Mouse (Mus musculus): ENCODE data around the gene Prkar1a.
"Not testable (repeated sequence)": the region's sequence is repeated elsewhere in the genome, so short reads cannot be mapped to it uniquely, and the experiment has no call there.

Gene Prkar1a

DNA sequence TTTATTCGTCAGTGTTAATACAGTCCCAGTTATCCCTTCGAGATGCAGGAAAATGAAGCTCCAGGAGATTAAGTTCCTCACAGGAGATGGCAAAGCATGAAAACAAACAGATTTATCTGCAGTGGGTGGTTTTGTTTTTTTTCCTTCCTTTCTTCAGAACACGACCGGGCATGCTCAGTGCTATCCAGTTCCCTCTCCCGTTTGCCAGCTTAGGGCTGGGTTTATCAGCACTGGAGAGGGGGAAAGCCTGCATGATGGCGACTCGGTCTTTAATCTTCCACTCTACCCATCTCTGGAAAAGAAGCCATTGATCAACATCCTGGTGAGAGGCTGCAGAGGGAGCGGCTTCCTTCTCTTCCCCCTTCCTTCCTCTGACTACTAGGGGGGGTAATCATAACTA, at the start of gene Prkar1a:
Gene Prkar1a, plus strand, starts transcription at position 200 of the 400 bp plus-strand sequence.
- in situ Hi-C loops (cut with MboI; ENCODE audit: low sequenced_read_pairs), result no loop called here

DNA sequence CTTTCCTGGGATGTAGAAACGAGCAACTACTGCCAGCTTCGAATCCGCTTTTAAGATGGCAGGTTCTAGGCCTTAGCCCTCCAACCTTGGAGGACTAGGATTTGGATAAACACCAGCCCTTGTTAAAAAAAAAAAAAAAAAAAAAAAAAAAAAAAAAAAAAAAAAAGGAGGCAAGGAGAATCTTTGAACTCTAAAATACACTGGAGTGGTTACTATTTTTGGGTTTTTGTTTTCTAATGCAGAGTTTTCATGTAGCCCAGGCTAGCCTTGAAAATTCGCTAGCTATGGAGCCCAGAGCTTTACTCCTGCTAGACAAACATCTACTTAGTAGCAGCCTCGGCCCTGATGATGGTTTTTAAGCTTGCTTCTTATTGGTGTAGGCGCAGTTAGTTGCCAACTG, 41.6 kb upstream of the Prkar1a start:
- in situ Hi-C loops (cut with MboI; ENCODE audit: low sequenced_read_pairs), result no loop called here

DNA sequence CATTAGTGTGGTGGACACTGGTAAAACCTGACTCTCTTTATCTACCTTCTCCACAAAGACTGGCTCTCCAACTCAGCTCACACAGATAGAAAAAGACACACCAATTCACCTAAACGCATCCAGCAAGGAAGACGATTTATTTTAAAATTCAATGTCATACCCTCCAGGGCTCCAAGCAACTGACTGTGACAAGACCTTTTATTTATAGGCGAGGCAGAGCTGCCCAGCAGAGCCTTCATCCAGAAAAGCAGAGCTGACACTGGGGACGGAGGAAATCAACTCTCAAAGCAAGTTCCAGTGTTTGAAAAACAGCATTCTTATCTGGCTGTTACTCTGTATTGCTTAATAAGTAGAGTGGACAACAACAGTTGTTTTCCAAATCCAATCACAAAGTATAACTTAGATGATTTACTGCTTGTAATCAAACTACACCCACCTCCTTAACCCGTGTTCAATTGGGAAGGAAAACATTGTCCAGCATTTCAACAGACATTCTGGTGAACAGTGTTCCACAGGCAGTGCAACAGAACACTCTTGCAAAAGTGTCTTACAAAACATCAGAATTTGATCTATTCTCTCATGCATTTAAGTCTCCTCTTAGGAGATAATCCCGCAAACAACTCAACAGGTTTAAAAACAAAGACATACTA, 40.1 kb upstream of the Prkar1a start:
- in situ Hi-C loops (cut with MboI; ENCODE audit: low sequenced_read_pairs), result no loop called here

DNA sequence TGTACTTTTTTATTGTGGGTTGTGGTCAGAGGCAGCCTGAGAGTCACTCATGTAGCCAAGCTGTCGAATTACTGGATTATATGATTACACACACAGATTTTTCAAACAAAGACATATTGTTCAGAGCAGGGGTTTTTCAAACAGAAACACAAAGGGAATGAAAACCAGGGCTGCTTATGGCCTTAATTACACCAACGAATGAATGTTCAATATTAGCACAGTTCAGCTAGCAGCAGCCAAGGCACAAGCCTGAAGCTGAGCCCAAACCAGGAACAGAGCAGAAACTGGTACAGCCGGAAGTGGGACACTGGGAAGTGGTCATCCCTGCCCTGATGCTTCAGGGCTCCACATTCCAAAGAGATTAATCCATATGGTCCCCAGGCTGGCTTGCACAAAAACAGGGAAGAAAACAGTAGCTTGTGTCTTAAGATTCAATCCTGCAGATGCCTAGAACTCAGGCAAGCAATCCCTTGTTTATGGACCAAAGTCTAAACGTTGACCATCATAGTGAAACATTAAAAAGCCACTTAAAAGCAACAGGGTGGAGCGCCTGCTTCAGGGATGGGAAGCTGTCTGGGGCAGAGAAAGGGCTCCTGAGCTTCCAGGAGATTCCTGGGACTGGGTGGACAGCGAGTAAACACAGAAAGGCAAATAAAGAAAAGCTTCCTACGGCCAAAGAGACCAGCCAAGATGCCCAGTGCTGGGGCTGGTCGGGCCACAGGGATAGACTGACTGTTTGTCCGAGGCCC, 39.0 kb upstream of the Prkar1a start:
- in situ Hi-C loops (cut with MboI; ENCODE audit: low sequenced_read_pairs), result no loop called here

DNA sequence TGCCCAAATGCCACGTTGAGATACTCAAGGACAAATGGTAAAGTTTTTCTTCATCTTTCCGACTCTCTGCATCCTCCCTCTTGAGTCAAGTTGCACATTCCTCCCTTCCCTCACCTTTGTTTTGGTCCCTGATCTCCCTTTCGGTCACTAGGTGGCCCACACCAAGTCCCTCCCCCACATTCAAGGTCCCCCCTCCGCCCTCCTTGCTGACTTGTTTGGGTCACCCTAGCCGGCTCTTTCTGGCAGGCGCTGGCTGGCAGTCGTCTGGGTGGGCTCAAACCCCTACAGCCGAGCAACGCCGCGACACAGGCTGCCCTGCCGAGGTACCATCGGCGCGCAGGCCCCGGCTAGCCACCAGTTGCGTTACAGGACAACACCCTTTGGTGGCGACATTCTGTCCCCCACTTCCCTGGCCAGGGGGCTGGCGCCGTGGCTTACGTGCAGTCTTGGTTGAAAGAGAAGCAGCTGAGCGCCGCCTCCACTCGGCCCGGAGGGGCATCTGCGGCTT, 38.4 kb upstream of the Prkar1a start:
- in situ Hi-C loops (cut with MboI; ENCODE audit: low sequenced_read_pairs), result no loop called here

DNA sequence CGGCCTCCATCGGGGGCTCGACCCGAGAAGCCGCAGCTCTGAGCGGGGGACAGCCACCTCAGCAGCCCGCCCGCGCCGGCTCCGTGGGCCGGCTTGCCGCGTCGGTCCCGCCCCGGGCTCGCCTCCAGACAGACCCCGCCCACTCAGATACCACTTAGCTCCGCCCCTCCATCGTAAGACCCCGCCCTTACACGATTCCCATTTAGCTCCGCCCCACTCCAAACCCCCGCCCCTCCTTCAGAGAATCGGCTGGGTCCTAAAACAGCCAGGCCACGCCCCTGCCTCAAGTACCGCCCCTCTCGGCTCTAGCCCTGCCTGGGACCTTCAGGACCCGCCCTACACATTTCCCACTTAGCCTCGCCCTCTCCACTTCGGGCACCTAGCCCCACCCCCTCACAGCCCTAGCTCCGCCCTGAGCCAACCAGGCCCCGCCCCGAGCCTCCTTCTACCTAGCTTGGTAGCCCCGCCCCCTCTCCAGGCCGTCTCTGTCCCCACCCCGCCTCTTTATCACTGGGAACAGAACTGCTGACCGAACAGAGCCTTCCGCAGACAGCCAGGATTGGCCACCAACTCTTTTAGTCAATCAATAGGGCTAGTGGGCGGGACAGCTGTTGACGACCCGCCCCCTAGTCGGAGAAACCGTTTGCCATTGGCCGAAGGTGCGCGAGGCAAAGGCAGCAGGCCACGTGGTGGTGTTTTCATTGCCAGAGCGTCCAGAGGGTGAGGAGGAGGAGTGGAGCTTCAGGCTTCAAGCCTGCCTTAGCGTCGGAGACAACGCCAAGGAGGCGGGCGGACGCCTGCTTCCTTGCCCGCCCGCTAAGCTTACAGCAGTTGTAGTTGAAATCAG, 37.7 kb upstream of the Prkar1a start, which contains the start of gene Wipi1:
Gene Wipi1, minus strand, starts transcription at position 665 of the 847 bp plus-strand sequence.
- in situ Hi-C loops (cut with MboI; ENCODE audit: low sequenced_read_pairs), result no loop called here

DNA sequence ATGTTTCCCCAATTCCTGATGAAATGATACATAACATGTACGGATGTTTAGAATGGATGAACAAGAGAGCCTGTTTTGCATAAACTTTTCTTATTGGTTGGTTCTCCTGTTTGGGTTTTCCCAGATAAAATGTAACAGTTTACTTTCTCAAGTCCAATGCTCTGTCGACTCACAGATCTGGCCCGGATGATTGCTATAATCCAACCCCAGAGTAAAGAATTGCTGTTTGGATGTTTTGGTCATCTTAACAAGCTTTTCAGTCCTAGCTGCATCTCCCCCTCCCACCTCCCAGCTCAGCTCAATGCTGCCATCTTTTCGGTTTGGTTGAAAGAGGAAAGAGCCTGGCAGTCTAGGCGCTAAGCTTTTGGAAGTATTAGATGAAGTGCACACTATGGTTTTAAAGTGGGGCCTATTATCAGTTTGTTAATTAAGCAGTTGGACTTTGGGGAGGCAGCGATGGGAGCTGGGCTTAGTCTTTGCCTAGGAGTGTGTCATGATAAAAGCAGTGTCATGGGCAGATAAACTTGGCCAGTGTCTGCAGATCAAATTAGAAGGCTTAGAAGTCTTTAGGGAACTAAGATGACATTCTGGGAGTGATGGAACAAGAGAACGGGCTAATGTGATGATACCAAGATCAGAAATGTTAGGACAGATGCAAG, 36.2 kb upstream of the Prkar1a start:
- in situ Hi-C loops (cut with MboI; ENCODE audit: low sequenced_read_pairs), result no loop called here

DNA sequence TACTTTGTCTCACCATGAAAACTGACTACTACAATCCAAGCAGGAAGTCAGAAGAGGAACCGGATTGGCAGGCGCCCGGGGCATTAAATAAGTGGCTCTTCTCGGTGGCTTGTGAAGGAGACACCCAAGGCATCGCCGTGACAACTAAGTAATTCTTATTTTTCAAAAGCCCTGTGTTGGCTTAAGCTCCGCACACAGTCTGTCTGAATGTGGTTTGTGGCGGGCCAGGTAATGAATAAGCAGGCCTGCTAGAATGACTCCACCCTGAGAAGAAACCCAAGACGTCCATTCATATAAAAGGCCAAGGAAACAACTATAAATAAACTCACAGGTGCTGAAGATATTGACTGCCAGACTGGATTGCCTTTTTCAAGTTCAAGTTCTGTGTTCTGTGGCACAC, 33.9 kb upstream of the Prkar1a start:
- in situ Hi-C loops (cut with MboI; ENCODE audit: low sequenced_read_pairs), result no loop called here

DNA sequence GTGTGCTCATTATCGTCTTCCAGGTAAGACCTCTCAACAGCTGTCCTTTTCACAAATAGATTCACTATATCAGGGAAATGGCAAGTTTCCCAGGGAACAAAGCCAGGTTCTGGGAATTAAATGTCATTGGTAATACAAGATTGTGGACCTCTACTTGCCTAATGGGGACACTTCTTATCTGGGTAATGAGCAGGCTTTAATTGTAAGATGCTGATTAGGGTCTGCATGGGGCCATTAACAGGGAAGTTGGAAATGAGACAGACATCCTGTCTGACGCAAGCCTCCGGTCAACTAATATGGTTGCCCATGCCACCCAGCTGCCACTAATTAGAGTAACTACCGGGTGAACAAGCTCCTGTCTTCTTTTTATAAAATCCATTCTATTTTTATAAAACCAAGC, 32.9 kb upstream of the Prkar1a start:
- in situ Hi-C loops (cut with MboI; ENCODE audit: low sequenced_read_pairs), result no loop called here

DNA sequence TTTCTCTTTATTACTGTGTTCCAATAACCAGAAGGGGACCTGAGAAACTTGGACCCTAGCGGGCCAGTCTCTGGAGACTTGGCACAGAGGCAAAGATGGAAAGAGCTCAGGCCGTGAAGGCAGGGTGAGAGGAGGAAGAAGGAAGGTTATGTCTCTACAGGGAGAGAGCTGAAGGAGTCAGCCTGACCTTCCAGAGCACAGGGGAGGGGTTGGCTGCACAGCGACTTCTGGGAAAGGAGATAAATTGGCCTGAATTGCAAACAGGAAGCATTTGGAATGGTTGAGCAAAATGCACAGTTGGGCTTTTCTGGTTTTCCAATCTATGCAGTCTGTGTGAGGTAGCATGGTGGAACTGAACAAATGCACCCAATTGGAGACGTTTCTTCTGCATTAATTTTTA, 32.4 kb upstream of the Prkar1a start:
- in situ Hi-C loops (cut with MboI; ENCODE audit: low sequenced_read_pairs), result no loop called here

DNA sequence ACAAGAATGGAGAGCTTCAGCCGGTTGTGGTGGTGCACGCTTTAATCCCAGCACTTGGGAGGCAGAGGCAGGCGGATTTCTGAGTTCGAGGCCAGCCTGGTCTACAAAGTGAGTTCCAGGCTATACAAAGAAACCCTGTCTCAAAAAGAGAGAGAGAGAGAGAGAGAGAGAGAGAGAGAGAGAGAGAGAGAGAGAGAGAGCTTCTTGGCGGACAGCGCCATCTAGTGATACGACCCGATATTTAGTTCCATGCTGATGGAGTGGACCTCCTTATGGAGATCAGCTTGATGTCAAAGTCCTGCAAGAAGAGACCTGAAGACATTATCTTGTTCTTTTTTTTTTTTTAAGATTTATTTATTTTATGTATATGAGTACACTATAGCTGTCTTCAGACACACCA, 30.1 kb upstream of the Prkar1a start:
- in situ Hi-C loops (cut with MboI; ENCODE audit: low sequenced_read_pairs), result not testable (repeated sequence)

DNA sequence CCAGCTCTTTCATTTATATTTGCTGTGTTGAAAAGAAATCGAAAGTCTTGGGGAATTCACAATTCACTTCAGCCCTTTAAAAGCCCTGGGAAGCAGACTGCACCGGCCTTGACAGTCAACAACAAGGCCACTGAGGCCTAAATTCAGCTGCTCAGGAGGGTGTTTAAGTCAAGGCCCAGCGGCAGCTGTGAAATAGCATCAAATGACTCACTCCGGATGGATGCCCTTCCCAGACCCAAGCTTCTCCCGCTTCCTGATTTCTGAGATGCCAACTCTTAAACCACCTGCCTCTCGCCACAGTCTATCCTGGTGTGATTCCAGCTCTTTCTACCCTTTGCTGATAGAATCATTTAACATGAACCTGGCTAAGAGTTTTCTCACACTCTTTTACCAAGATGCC, 28.8 kb upstream of the Prkar1a start:
- in situ Hi-C loops (cut with MboI; ENCODE audit: low sequenced_read_pairs), result no loop called here

DNA sequence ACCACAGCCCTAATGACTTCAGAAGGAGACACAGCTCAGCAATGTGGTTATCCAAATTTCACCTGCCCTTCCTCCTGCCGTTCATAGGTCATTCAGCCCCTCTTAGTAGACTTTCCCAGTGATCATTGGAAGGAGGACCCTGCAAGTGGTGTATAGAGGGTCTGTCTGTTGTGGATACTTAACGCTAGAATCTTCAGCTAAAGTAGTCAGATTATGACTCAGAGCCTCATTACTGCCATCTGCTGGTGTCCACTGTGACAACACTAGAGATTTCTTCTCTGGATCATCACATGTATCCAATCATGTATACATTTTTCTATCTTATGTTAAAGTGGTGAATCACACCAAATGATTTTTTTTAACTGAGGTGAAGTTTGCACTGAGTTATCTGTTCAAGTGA, 28.0 kb upstream of the Prkar1a start:
- in situ Hi-C loops (cut with MboI; ENCODE audit: low sequenced_read_pairs), result no loop called here

DNA sequence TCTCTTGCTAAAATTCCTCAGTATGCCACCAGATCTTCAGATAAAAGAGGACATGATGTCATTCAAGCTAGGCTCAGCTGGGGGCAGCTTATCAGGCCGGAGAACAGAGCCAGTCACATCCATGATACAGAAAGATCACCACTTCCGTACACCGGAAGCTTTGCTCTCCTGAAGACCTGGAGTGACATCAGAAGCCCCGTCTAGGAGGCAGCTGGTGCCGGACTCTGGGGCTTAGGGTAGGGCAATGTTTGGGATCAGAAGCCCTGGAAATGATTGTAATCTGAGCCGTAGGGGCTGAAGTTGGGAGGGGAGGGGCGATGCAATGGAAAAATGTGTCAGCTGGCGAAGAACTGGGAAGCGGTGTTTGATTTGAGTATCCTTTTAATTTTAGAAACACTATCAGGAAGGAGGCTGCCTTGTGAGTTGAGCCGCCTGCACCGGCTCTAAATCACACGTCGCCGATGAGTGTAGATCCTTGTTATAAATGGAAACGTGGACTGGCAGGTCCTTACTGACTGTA, 26.6 kb upstream of the Prkar1a start:
- in situ Hi-C loops (cut with MboI; ENCODE audit: low sequenced_read_pairs), result no loop called here

DNA sequence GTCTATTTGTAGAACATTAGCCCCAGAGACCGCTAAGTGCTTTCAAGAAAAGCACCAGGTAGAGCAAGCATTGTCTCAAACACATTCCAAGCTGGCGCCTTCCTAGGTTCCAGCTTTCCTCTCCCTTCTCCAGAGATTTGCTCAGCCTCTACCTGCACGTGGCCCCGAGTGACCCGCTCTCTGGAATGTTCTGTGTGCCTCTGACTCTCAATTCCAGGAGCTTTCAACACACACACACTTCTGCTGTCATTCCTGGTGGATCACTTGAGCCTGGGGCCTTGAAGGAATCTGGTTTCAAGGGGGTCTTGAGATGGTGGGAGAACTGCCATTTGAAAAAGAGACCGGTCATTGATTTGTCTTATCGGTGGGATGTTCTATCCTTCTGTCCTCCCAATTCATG, 26.0 kb upstream of the Prkar1a start:
- in situ Hi-C loops (cut with MboI; ENCODE audit: low sequenced_read_pairs), result no loop called here

DNA sequence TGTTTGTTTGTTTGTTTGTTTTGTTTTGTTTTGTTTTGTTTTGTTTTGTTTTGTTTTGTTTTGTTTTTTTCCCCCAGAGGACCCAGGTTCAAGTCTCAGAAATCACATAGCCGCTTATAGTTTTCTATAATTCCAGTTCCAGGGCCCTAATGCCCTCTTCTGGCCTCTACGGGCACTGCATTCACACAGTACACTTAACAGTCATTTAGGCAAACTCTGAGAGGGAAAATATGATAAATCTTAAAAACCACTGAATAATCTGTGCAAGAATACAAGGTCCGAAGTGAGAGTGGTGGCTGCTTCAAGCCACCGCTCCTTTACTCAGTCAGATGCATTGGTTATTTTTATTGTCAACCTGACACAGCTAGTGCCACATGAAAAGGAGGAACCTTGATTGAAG, 21.6 kb upstream of the Prkar1a start:
- in situ Hi-C loops (cut with MboI; ENCODE audit: low sequenced_read_pairs), result no loop called here

DNA sequence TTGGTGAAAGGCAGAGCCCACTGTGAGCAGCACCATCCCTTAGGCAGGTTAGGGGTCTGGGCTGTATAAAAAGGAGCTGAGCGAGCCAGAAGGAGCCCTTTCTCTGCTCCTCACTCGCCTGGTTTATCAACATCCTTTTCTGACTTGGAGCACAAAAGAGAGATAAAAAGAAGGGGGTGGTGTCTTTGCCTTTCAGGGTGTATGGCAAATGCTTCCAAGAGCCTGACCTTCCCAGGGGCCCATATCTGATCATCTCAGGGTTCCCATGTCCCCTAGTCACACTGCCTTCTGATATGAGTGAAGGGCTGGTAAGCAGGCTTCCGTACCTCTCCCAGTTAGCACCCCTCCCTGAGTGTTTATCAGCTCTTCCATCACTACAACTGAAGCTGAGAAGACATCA, 21.1 kb upstream of the Prkar1a start:
- in situ Hi-C loops (cut with MboI; ENCODE audit: low sequenced_read_pairs), result no loop called here

DNA sequence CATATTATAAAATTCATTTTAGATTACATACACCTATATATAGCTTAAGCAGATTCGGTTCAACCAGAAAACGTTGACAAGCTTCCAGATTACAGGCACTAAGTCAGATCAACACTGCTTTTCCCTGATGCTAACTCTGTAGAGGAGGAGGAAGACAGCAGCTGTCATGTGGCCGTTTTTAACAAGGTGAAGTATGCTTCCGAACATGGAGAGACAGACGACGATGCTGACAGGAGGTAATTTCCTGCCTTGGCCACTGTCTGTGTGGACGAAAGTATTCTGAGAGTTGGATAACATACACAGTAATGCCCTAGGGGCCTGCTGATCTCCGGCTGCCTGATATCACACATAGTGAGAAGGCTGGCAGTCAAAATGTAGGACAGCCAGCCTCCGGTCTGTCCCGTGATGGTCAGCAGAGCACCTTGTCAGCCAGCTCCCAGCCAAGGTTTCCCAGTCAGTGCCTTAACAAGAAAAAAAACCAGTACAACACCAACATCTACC, 20.1 kb upstream of the Prkar1a start:
- in situ Hi-C loops (cut with MboI; ENCODE audit: low sequenced_read_pairs), result no loop called here

DNA sequence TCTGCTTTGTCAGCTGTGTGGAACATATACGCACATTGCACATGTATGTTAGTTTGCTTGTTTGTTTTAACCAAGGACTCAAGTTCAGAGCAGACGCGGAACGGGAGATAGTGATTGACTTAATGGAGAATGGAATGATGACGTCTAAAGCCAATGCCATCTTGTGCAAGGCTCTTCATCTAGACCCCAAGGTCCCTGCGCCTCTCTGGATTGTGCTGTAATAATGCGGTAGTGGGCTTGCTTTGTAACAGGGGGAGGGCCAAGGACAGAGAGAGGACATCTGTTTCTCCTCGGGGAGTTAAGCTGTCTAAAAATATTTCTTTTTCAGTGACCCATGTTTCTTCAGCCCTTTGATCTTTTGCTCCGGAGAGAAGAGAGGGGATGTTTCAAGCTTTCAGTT, 14.3 kb upstream of the Prkar1a start:
- in situ Hi-C loops (cut with MboI; ENCODE audit: low sequenced_read_pairs), result no loop called here

DNA sequence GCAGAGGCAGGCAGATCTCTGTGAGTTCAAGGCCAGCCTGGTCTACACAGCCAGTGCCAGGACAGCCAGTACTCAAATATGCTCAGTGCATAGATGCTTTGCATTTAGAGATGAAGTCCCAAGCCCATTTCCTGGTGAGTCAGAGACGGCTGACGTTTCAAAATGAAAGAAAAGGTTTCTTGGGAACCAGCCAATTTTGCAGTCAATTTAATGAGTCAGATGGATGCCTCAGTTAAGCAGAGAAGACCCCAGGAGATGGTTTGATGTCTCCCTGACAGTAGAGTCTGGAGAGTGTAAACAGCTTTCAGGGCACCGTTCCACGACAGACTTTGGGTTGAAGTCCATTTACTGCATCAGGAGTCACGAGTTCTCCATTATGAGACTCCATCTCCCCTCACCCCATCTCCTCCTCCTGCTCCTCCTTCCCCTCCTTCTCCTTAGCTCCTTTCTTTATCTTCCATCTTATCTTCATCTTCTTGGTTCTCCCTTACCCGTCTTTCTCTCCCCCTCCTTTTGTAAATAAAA, 13.3 kb upstream of the Prkar1a start:
- in situ Hi-C loops (cut with MboI; ENCODE audit: low sequenced_read_pairs), result no loop called here

All from CH12F3 (cell line).